In the genomic region with DNA sequence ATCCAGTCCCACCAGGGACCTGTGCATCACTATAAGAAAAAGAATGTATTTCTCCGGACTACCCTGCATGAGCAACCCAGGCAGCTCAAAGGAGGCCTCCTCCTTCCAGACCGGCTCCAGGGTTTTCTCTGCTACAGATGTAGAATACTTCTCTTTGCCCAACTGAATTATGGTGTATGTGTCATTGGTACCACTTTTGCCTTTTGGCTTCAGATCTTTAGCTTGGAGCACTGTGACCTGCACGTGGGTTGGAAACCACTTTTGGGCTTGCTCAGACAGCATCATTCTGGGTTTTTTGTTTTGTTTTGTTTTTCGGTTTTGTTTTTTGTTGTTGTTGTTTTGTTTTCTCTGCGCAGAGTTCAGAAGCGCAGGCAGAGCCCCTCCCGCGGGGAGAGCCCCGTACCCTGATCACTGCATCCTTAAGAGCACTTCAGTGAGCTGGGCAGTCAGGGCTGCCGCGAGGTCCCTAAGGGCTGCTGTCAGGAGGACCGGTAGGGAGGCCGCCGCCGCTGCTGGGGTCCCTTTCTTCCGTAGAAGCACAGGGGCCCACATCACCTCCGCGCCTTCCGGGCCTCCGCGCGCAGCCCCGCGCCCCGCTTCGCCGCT, we compare ENCODE assay signal across 8 mouse cellular contexts. TPM values are rescaled to one million over a fixed set of nuclear protein-coding genes. Genes with fewer than 3 reads are reported as not detected.
DNase-seq lines count a peak whose midpoint lies in the region; ATAC-seq and TF ChIP-seq lines count a peak whose summit lies in the region.

No protein-coding gene starts in this region.

- no peak for TF ChIP-seq CTCF in MEL (IDR thresholded peaks at IDR 0.05 in 2 of 3, conservative IDR thresholded peaks at IDR 0.05 in 1 of 3; ENCODE audit: control insufficient read depth in 1 of 3, insufficient read depth in 1 of 3, low read depth in 2 of 3, low read length in 3 of 3, poor library complexity in 1 of 3, severe bottlenecking in 1 of 3)

- WGBS in forebrain, embryonic 12.5 days: 1% methylated on average over 24 of the region's 27 CpGs
- 1% methylated on average over 27 of the region's 27 CpGs for WGBS in midbrain, embryonic 10.5 days

- TF ChIP-seq POLR2A in MEL (IDR thresholded peaks at IDR 0.05; ENCODE audit: control insufficient read depth in 1 of 2, insufficient read depth in 1 of 2, low read depth in 1 of 2, low read length in 2 of 2, poor library complexity in 1 of 2): no peak

- peaks cover 2 to 4% of the 10 kb centered on the region in 2 experiments; a peak in 3 of 4 replicates for H3K4me1 ChIP-seq in MEL (ENCODE audit: control insufficient read depth in 1 of 2, insufficient read depth in 2 of 2, low read length in 2 of 2)
- H3K4me1 ChIP-seq in forebrain, embryonic 12.5 days: peaks cover 25% of the 10 kb centered on the region
- peaks cover 23% of the 10 kb centered on the region for H3K4me1 ChIP-seq in midbrain, embryonic 10.5 days

- peaks cover 0 to 4% of the 10 kb centered on the region in 2 experiments; a peak in 2 of 4 replicates for H3K36me3 ChIP-seq in MEL (ENCODE audit: control insufficient read depth in 1 of 2, insufficient read depth in 2 of 2, low read length in 2 of 2)
- H3K36me3 ChIP-seq in forebrain, embryonic 12.5 days (replicated peaks): no peaks in the 10 kb centered on the region
- H3K36me3 ChIP-seq in midbrain, embryonic 10.5 days: no peaks in the 10 kb centered on the region

- peak overlapping the region; percentile 94 for H3K9ac ChIP-seq in MEL (ENCODE audit: control insufficient read depth, low read depth, low read length, poor library complexity, severe bottlenecking)
- H3K9ac ChIP-seq in forebrain, embryonic 12.5 days: peak overlapping the region; percentile 93

- peaks cover 7% of the 10 kb centered on the region; the same call in 1 of the 2 replicates for H3K79me2 ChIP-seq in MEL (ENCODE audit: control insufficient read depth, insufficient read depth, low read length, poor library complexity)

- H3K27ac ChIP-seq in MEL (ENCODE audit: control insufficient read depth, low read depth, low read length): peak overlapping the region; percentile 25
- H3K27ac ChIP-seq in forebrain, embryonic 12.5 days: peak overlapping the region; percentile 93
- peak overlapping the region; percentile 97 for H3K27ac ChIP-seq in midbrain, embryonic 10.5 days (replicated peaks)

- no peaks in the 10 kb centered on the region for H3K9me3 ChIP-seq in MEL (replicated peaks; ENCODE audit: insufficient read depth, low read length)
- no peaks in the 10 kb centered on the region for H3K9me3 ChIP-seq in forebrain, embryonic 12.5 days
- no peaks in the 10 kb centered on the region for H3K9me3 ChIP-seq in midbrain, embryonic 10.5 days (replicated peaks)

- H3K4me2 ChIP-seq in forebrain, embryonic 12.5 days: peak overlapping the region; percentile 66

- no peak for TF ChIP-seq RAD21 in MEL (IDR thresholded peaks at IDR 0.05; ENCODE audit: low read depth, low read length)

- peak; percentile 83 for ATAC-seq in forebrain, embryonic 12.5 days (ENCODE audit: low FRiP score)

- peak; percentile 31 for DNase-seq in kidney, adult 9 months
- DNase-seq in kidney, adult 18-20 months: no peak
- DNase-seq in MEL (ENCODE audit: low read depth, low spot score): no peak
- peak; percentile 4 to 31 for DNase-seq in kidney, postnatal 36 days
- DNase-seq in midbrain, embryonic 10.5 days (ENCODE audit: low spot score): no peak
- no peak for DNase-seq in B cell, adult 2 months
- no peak for DNase-seq in spleen, adult 12 weeks (ENCODE audit: low spot score)

- peaks cover 2 to 3% of the 10 kb centered on the region in 2 experiments; a peak in 3 of 4 replicates for H3K27me3 ChIP-seq in MEL (ENCODE audit: control insufficient read depth in 1 of 2, insufficient read depth in 2 of 2, low read length in 2 of 2)
- H3K27me3 ChIP-seq in forebrain, embryonic 12.5 days: no peaks in the 10 kb centered on the region
- H3K27me3 ChIP-seq in midbrain, embryonic 10.5 days (ENCODE audit: low read depth, poor library complexity, severe bottlenecking): 0 out of 2 replicates have a peak, but pooled peaks cover 4% of the 10 kb centered on the region

- no peak for TF ChIP-seq EP300 in MEL (IDR thresholded peaks at IDR 0.05; ENCODE audit: low read depth in 1 of 2, low read length in 2 of 2)

- H3K4me3 ChIP-seq in MEL (ENCODE audit: control insufficient read depth in 1 of 2, insufficient read depth in 1 of 2, low read depth in 2 of 2, low read length in 2 of 2): peak overlapping the region; percentile 81 to 91
- H3K4me3 ChIP-seq in forebrain, embryonic 12.5 days (replicated peaks): peak overlapping the region; percentile 82
- H3K4me3 ChIP-seq in midbrain, embryonic 10.5 days: peak overlapping the region; percentile 86

TF ChIP-seq in MEL, 35 proteins besides CTCF, POLR2A, EP300 and RAD21:
- TF ChIP-seq SIN3A (IDR thresholded peaks at IDR 0.05; ENCODE audit: low read length) (peak; percentile 66), MAZ (IDR thresholded peaks at IDR 0.05; ENCODE audit: low read depth, low read length) (no peak), ZMIZ1 (IDR thresholded peaks at IDR 0.05; ENCODE audit: low read depth, low read length) (no peak), SMC3 (IDR thresholded peaks at IDR 0.05; ENCODE audit: low read depth, low read length) (no peak), RCOR1 (IDR thresholded peaks at IDR 0.05; ENCODE audit: low read depth, low read length) (no peak), MYC (IDR thresholded peaks at IDR 0.05; ENCODE audit: low read depth, low read length) (peak; percentile 66; the same call in 1 of the 2 replicates), TAL1 (IDR thresholded peaks at IDR 0.05; ENCODE audit: low read length) (no peak), ZC3H11A (IDR thresholded peaks at IDR 0.05; ENCODE audit: low read depth, low read length) (no peak), MYB (IDR thresholded peaks at IDR 0.05; ENCODE audit: low read depth, low read length) (0 out of 2 replicates have a peak, but pooled peaks have one; percentile 4), MXI1 (IDR thresholded peaks at IDR 0.05; ENCODE audit: low read depth, low read length) (peak; percentile 79), ELF1 (IDR thresholded peaks at IDR 0.05; ENCODE audit: low read depth, low read length) (no peak), CHD1 (IDR thresholded peaks at IDR 0.05; ENCODE audit: low read depth, low read length) (peak; percentile 69; the same call in 1 of the 2 replicates), MAX (IDR thresholded peaks at IDR 0.05; ENCODE audit: low read length) (peak; percentile 82), KAT2A (conservative IDR thresholded peaks at IDR 0.05; ENCODE audit: low read depth, low read length) (no peak), POLR2AphosphoS2 (IDR thresholded peaks at IDR 0.05; ENCODE audit: low read length) (0 out of 2 replicates have a peak, but pooled peaks have one; percentile 27), ZNF384 (IDR thresholded peaks at IDR 0.05; ENCODE audit: low read depth, low read length) (no peak), MAFK (IDR thresholded peaks at IDR 0.05; ENCODE audit: borderline replicate concordance, low read depth, low read length) (no peak), USF1 (IDR thresholded peaks at IDR 0.05; ENCODE audit: low read depth, low read length) (peak; percentile 31; the same call in 1 of the 2 replicates), E2F4 (IDR thresholded peaks at IDR 0.05; ENCODE audit: borderline replicate concordance, low read depth, low read length) (no peak), TBP (IDR thresholded peaks at IDR 0.05; ENCODE audit: low read depth, low read length) (no peak), JUND (IDR thresholded peaks at IDR 0.05; ENCODE audit: low read depth, low read length) (no peak), MEF2A (IDR thresholded peaks at IDR 0.05; ENCODE audit: extremely low read depth, insufficient replicate concordance, low read depth, low read length, poor library complexity, severe bottlenecking) (no peak), ETS1 (IDR thresholded peaks at IDR 0.05; ENCODE audit: low read depth, low read length) (no peak), USF2 (IDR thresholded peaks at IDR 0.05; ENCODE audit: borderline replicate concordance in 1 of 2, insufficient read depth in 1 of 2, low read depth in 1 of 2, low read length in 2 of 2) (no peak)

RNA-seq across cellular contexts. Expression of a gene that starts 0.6 kb away (rescaled TPM):
- total RNA-seq in MEL (2012; rRNA removed): 3.2 and 4.2 TPM in 2 replicates
- 100 to 1,000 TPM in 1 of 2 experiments, 1 to 10 TPM in 1; 4.9 to 114 TPM for polyA plus RNA-seq in MEL (2012; ENCODE audit: insufficient read depth in 1 of 2, insufficient read length in 2 of 2, low read depth in 1 of 2, low replicate concordance in 2 of 2, missing spikeins in 1 of 2)
- 7.4 and 8.5 TPM in 2 replicates for polyA plus RNA-seq in forebrain, embryonic 12.5 days (2016; fragmentation: Nextera tagmentation; extraction: Ambion mirVana)
- polyA plus RNA-seq in midbrain, embryonic 10.5 days (2016; fragmentation: Nextera tagmentation; extraction: Ambion mirVana): 1.8 and 3.1 TPM in 2 replicates

Comparison
In these comparisons a context has a peak if more than half of its experiments do, and no peak if none do; other contexts are left out.
1. DNase-seq: peak in kidney, adult 9 months (single experiment) and kidney, postnatal 36 days (2 of 2); none in kidney, adult 18-20 months (single experiment), MEL (single experiment), midbrain, embryonic 10.5 days (single experiment), B cell, adult 2 months (0 of 2) and spleen, adult 12 weeks (single experiment).
2. H3K27ac ChIP-seq: peak in every context shown above with its lines; median percentile 97 in midbrain, embryonic 10.5 days; 93 in forebrain, embryonic 12.5 days; 25 in MEL.
3. Peak in every context shown above with its lines, with median percentiles within 50 percentile points of each other: H3K4me3 ChIP-seq.